Mouse (Mus musculus): ENCODE results near the gene Arhgap35. TPM values are rescaled to one million over a fixed set of nuclear protein-coding genes. Genes with fewer than 3 reads are reported as not detected.
A peak's percentile ranks its signal among the peaks of the same experiment; 100 is the strongest.
"Not testable (repeated sequence)": the region's sequence is repeated elsewhere in the genome, so short reads cannot be mapped to it uniquely, and the experiment has no call there.

The Arhgap35 gene
- total RNA-seq, 2 experiments from 2014 or later = 137 to 139 TPM

GRCm38 (mm10) chr7:16608046-16608445, 6.7 kb downstream of the Arhgap35 start:
- no peak for DNase-seq (ENCODE audit: low spot score in 2 of 2)

GRCm38 (mm10) chr7:16606808-16607207, 8.0 kb downstream of the Arhgap35 start:
- not testable (repeated sequence) for DNase-seq (ENCODE audit: low spot score in 2 of 2)

GRCm38 (mm10) chr7:16604141-16604540, 10.7 kb downstream of the Arhgap35 start:
- DNase-seq (ENCODE audit: low spot score in 2 of 2) = no peak

- no peak for DNase-seq (ENCODE audit: low spot score in 2 of 2)
These were observed 13.1 kb downstream of the Arhgap35 start for GRCm38 (mm10) chr7:16601683-16602102.

GRCm38 (mm10) chr7:16599006-16599405, 15.8 kb downstream of the Arhgap35 start:
- no peak for DNase-seq (ENCODE audit: low spot score in 2 of 2)

- no peak for DNase-seq (ENCODE audit: low spot score in 2 of 2)
These were observed 23.5 kb downstream of the Arhgap35 start for GRCm38 (mm10) chr7:16591292-16591691.

GRCm38 (mm10) chr7:16587649-16588048, 27.1 kb downstream of the Arhgap35 start:
- DNase-seq (ENCODE audit: low spot score in 2 of 2) = no peak

GRCm38 (mm10) chr7:16584384-16584783, 30.4 kb downstream of the Arhgap35 start:
- no peak for DNase-seq (ENCODE audit: low spot score in 2 of 2)

- no peak for DNase-seq (ENCODE audit: low spot score in 2 of 2)
These were observed 31.0 kb downstream of the Arhgap35 start for GRCm38 (mm10) chr7:16583775-16584174.

- no peak for DNase-seq (ENCODE audit: low spot score in 2 of 2)
These were observed 32.5 kb downstream of the Arhgap35 start for GRCm38 (mm10) chr7:16582299-16582698.

GRCm38 (mm10) chr7:16581276-16582100, 33.3 kb downstream of the Arhgap35 start:
- no peak for DNase-seq (ENCODE audit: low spot score in 2 of 2)

- no peak for DNase-seq (ENCODE audit: low spot score in 2 of 2)
These were observed 38.1 kb downstream of the Arhgap35 start for GRCm38 (mm10) chr7:16576719-16577118.

GRCm38 (mm10) chr7:16571191-16571590, 43.6 kb downstream of the Arhgap35 start:
- no peak for DNase-seq (ENCODE audit: low spot score in 2 of 2)

GRCm38 (mm10) chr7:16570737-16571136, 44.1 kb downstream of the Arhgap35 start:
- DNase-seq (ENCODE audit: low spot score in 2 of 2) = no peak

- DNase-seq (ENCODE audit: low spot score in 2 of 2) = no peak
These were observed 50.3 kb downstream of the Arhgap35 start for GRCm38 (mm10) chr7:16564491-16564890.

GRCm38 (mm10) chr7:16557783-16558538, 56.8 kb downstream of the Arhgap35 start:
- peak; percentile 18 to 31 for DNase-seq (ENCODE audit: low spot score in 2 of 2)

GRCm38 (mm10) chr7:16557251-16557650, 57.5 kb downstream of the Arhgap35 start:
- peak in 1 of 2 experiments; percentile 33 for DNase-seq (ENCODE audit: low spot score in 2 of 2)

- no peak for DNase-seq (ENCODE audit: low spot score in 2 of 2)
These were observed 60.6 kb downstream of the Arhgap35 start for GRCm38 (mm10) chr7:16554215-16554614.

- DNase-seq (ENCODE audit: low spot score in 2 of 2) = no peak
These were observed 63.2 kb downstream of the Arhgap35 start for GRCm38 (mm10) chr7:16551581-16551980.

- no peak for DNase-seq (ENCODE audit: low spot score in 2 of 2)
These were observed 65.5 kb downstream of the Arhgap35 start for GRCm38 (mm10) chr7:16549299-16549698.

GRCm38 (mm10) chr7:16544770-16545169, 70.0 kb downstream of the Arhgap35 start:
- no peak for DNase-seq (ENCODE audit: low spot score in 2 of 2)

- no peak for DNase-seq (ENCODE audit: low spot score in 2 of 2)
These were observed 77.4 kb downstream of the Arhgap35 start for GRCm38 (mm10) chr7:16537220-16537903.

Data from layer of hippocampus, postnatal 14 days (tissue).